Mouse (Mus musculus): ENCODE measurements around the gene Fign.

- TF ChIP-seq CTCF (IDR thresholded peaks at IDR 0.05): no peak
- TF ChIP-seq EP300 (IDR thresholded peaks at IDR 0.05): no peak
Observed at GRCm38 (mm10) chr2:64096721-64097411, 972 bp downstream of the Fign start.

Measured in lung, postnatal 0 days (tissue).